Mouse (Mus musculus) erythroblast, embryonic 14.5 days (primary cell): ENCODE measurements around the gene Sox30.

ENCODE experiments used
- GATA1 ChIP-seq: IDR thresholded peaks from 2 replicates; pipeline ENCODE4 v1.6.1; 2012; ENCODE audit warnings: low read length, inconsistent platforms, mixed read lengths
- TAL1 ChIP-seq: IDR thresholded peaks from 3 replicates; pipeline ENCODE4 v1.6.1; 2012; ENCODE audit warnings: low read length, inconsistent platforms, mixed read lengths

DNA sequence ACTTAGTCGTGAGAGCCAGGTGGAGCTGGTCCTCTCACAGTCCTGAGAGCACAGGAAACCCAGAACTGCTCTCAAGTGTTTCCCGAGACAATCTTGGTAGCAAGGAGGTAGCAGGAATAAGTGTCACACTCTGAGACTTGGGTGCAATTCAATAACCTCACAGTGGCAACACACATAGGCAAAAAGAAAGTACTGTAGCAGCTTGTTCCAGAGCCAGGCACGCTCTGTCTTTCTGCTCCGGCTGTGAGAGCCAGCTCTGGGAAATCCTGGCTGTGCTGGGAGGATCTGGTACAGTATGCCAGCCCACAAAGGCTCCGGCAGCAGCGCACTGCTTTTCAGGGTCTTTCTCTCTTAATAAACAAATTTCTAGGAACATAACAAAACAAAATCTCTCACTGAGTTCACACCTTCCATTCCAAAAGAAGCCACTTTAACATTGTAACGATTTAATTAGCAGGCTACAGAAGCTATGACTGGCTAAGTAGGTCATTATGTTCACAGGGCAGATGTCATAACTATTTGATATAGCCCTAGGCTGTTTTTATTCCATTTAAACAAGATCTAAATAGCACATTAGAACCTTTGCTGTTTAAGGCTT, 36.9 kb upstream of the Sox30 start:
- TF ChIP-seq GATA1: no peak
- no peak for TF ChIP-seq TAL1
